Mouse (Mus musculus): ENCODE results near the gene Prpf18.

GRCm38 (mm10) chr2:4671636-4672035 lies 19.7 kb upstream of the Prpf18 start:
- TF ChIP-seq CTCF (IDR thresholded peaks at IDR 0.05; ENCODE audit: control insufficient read depth, insufficient read depth, insufficient read length) (no peak), USF1 (IDR thresholded peaks at IDR 0.05; ENCODE audit: low read depth) (no peak), MYOG (IDR thresholded peaks at IDR 0.05; ENCODE audit: control insufficient read depth, extremely low read depth, insufficient read length) (no peak)
